Mouse (Mus musculus) heart, postnatal 0 days (tissue): ENCODE measurements at regions not wholly inside any gene's neighbourhood (a gene's known extent, or its start where the extent isn't known, plus 50 kb on each side); places are given as distances from the start of the nearest gene placed in this dataset.

ENCODE experiments used
- CTCF ChIP-seq: IDR thresholded peaks from 2 replicates; pipeline ENCODE4 v1.5.1; 2016; ENCODE audit warnings: antibody characterized with exemption, control low read depth, low read depth
- EP300 ChIP-seq: IDR thresholded peaks from 2 replicates; pipeline ENCODE4 v1.6.1; 2016; ENCODE audit warnings: antibody characterized with exemption, low read depth

GRCm38 (mm10) chr2:124920265-124920664 lies 147.7 kb upstream of the Slc24a5 start:
- TF ChIP-seq EP300 = no peak
- no peak for TF ChIP-seq CTCF
